Mouse (Mus musculus): Measurements from ENCODE around the gene Plcb3.
"Not testable (repeated sequence)": the region's sequence is repeated elsewhere in the genome, so short reads cannot be mapped to it uniquely, and the experiment has no call there.

The Plcb3 gene

DNA sequence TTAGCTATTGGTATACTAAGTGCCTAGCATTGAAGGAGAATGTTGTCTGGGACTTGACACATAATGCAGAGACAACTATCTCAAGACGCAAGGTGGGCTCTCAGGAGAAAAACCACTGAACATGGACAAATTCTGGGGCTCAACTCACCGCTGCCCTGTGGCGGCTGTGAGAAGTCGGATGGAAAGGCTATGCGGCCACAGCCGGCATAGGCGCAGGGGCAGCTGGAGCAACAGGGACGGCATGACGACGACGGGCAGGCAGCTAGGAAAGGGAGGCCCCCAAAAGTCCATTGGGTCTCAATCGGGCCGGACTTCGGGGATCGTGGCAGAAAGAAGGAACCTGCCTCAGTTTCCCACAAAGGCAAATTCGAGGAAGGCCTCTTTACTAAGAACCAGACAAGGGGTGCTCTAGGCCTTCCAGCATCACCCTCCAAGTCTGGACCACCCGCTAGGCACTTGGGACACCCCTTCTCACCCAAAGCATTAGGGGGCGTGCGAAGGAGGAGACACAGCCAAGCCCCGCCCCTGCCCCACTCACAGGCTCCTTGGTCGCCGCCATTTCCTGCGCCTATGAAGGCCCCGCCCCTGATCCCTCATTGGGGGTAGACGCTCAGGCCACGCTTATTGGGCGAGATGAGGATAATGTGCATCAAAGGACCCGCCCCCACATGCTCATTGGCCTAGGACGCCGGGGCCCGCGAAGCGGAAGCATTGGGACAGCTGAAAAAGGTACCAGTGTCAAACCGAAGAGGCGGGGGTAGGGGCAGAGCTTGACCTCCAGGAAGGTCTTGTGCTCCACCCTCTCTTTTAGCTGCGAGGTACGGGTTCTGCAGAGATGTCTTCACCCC is 16.0 kb upstream of the Plcb3 start, which contains the start of gene Dnajc4:
Gene Dnajc4, minus strand, starts transcription at position 562 of the 848 bp plus-strand sequence.
- in situ Hi-C loops (cut with MboI; ENCODE audit: unreplicated experiment in 2 of 2) = no loop called here

DNA sequence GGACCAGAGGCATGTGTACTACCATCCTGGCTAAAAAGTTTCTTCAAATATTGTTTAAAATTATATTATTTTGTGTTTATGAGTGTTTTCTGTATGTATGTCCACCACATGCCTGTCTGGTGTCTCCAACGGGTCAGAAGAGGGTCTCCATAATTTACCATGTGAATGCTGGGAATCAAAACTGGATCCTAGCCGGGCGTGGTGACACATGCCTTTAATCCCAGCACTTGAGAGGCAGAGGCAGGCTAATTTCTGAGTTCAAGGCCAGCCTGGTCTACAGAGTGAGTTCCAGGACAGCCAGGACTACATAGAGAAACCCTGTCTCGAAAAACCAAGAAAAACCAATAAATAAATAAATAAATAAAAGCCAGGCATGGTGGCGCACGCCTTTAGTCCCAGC is 14.9 kb upstream of the Plcb3 start:
- in situ Hi-C loops (cut with MboI; ENCODE audit: unreplicated experiment in 2 of 2) = not testable (repeated sequence)

DNA sequence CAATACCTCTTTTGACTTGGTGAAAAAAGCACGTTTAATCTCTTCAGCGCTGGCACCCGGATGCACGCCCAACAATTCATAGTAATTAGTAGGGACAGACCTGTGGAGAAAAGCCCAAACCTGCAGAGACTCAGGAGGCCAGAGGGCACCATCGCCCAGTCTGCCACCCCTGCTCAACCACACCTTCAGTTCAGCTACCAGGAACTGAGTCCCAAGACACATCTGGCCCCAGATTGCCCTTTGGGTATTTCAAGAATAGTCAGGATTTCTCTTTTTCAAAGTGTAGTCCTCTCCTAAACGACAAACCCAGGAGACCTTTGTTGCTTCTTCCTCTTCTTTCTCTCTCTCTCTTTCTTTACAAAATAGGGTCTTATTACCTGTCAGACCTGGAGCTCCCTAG is 14.4 kb upstream of the Plcb3 start:
- in situ Hi-C loops (cut with MboI; ENCODE audit: unreplicated experiment in 2 of 2) = no loop called here

DNA sequence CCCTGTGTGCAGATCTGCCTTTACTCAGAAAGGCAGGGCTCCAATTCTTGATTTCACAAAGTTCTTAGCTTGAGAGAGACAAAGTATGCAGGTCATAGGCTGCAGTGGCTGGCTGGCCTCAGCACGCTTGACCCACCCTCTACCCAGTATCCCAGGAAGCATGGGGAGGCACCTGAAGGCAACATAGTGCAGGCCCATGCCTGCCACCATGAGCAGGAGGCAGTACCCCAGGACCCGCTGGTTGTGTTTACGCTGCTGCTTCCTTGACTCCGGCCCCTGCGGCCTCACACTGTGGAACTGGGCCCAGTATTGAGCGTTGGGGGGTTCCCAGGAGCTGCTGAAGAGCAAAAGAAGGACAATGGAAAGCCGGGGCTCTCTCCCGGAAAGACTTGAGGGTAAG is 13.0 kb upstream of the Plcb3 start:
- in situ Hi-C loops (cut with MboI; ENCODE audit: unreplicated experiment in 2 of 2) = no loop called here

DNA sequence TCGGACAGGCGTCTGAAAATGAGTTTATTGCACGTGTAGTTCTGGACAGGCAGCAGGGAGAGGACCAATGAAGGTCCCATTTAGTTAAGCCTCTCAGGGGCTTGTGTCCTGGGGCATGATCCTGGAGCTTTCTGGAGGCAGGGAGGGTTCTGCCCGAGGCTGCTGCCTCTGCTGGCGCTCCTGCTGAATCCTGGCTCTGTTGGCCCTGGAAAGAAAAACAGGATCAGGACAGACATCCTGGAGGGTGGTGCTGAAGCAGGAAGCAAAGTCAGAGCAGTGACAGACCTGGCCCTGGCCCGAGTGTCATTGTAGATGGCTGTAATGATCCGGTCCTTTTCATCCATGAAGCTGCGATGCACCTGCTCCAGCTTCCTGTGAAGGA is 11.6 kb upstream of the Plcb3 start:
- in situ Hi-C loops (cut with MboI; ENCODE audit: unreplicated experiment in 2 of 2) = no loop called here

DNA sequence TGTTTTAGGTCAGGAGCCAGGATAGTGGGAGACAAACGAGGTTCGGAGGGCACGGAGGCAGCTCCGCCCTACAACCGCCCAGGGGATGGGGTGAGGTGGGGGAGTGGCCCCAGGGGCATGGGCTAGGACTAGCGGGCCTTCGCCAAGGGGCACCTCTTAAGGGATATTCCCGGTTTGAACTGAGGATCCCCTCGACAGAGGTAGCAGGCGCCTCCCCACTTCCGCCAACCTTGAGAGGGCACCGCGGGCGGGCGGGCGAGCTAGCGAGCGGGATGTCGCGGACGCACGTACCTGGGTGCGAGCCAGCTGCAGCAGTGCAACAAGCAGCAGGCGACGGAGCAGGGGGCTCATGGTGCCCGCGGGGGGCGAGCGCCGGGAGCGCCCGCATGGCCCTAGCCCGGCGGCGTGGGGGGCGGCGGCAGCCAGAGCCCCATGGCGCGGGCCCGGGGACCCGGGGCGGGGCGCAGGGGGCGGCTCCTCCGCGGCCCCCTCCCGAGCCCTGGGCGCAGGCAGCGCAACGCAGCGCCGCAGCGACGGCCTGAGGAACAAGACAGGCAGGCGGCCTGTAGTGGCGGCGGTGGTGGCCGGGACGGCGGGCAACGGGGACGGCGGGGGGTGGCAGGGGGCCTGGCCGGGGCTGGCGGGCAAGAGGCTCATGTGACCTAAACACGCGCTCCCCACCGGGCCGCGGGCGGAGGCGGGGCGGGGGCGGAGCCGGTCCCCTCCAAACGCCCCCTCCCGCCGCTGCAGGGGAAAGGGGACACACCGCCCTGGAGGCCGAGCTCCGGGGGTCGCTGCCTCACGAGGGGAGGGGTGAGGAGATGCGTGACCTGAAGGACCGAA is 11.0 kb upstream of the Plcb3 start, which contains the start of gene Vegfb:
Gene Vegfb, minus strand, starts transcription at position 591 of the 843 bp plus-strand sequence.
- in situ Hi-C loops (cut with MboI; ENCODE audit: unreplicated experiment in 2 of 2) = no loop called here

DNA sequence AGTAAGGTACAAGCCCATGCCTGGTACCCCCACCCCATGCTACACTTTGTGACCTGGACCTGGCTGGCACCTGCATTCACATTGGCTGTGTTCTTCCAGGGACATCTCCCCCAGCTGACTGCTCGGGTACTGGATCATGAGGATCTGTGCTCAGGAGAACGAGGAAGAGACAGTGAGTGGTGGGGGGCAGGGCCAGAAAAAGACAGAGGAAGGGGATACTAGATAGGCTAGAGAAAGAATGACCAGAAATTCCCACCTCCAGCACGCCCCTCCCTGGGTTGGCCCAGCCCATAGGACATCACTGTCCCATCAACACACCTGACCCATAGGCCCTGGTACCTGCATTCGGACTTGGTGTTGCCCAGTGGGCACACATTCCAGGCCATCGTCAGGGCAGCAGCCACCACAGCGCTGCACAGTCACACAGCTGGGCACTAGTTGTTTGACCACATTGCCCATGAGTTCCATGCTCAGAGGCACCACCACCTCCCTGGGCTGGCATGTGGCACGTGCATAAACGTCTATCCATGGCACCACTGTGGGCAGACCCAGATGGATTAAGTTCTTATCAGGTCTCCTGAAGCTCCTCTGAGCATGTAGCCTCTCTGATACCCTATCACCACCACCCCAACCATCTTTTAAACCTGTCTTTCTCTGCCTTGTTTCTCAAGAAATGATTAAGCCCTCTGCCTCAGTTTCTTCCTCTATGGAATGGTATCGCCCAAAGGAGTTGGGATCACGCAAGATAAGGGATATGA is 9.9 kb upstream of the Plcb3 start:
- in situ Hi-C loops (cut with MboI; ENCODE audit: unreplicated experiment in 2 of 2) = no loop called here

DNA sequence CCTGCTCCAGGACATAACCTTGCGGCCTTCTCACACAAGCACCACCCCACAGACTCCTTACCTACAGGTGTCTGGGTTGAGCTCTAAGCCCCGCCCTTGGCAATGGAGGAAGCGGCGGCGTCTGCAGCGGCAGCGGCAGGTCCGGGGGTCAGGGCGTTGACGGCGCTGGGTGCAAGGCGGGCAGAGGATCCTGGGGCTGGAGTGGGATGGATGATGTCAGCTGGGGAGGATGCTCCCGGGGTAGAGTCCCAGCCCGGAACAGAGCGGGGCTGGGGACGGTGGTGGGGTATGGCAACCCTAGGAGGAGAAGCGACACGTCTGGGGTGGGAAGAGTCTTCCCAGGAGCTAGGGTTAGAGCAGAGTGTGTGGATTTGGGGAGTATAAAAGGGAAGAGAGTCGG is 9.0 kb upstream of the Plcb3 start:
- in situ Hi-C loops (cut with MboI; ENCODE audit: unreplicated experiment in 2 of 2) = no loop called here

DNA sequence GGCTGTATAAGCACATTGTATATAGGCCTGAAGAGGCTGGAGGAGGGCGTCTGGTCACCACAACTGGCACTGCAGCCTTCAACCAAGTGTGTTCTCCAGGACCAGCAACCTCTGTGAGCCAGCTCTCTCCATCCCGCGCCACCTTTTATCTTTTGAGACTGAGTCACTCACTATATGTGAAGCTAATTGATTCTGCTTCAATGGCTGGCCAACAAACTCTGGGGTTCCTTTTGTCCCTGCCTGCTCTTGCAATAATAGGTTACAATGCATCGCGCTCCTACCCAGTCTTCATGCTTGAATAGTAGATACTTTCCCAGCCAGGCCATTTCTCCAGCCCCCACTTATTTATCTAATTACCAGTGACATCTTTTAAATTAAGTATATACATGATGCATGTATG is 7.4 kb upstream of the Plcb3 start:
- in situ Hi-C loops (cut with MboI; ENCODE audit: unreplicated experiment in 2 of 2) = loop anchor here in 1 of 2 experiments (5.0 kb wide), 1 partner anchor 34 kb away; the partner anchor contains the start of gene Fermt3

DNA sequence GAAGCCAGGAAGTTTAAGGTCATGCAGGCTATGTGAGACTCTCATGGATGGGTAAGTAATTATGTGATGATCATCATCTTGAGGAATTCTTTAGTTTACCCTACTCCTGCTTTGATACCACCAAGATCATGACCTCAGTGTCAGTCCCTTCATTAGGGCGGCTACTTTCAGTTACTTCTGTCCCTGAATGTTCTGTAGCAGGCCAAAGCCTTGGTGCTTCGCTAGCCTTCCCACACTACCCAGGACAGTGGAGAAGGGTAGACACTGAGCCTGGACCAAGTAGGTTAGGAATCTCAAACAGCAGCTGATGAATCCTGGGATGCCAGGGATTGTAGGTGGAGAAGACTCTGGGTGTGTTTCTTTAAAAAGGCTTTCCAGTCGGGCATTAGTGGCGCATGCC is 5.2 kb upstream of the Plcb3 start:
- in situ Hi-C loops (cut with MboI; ENCODE audit: unreplicated experiment in 2 of 2) = loop anchor here in 1 of 2 experiments (5.0 kb wide), 1 partner anchor 36 kb away; the partner anchor contains the start of gene Fermt3

DNA sequence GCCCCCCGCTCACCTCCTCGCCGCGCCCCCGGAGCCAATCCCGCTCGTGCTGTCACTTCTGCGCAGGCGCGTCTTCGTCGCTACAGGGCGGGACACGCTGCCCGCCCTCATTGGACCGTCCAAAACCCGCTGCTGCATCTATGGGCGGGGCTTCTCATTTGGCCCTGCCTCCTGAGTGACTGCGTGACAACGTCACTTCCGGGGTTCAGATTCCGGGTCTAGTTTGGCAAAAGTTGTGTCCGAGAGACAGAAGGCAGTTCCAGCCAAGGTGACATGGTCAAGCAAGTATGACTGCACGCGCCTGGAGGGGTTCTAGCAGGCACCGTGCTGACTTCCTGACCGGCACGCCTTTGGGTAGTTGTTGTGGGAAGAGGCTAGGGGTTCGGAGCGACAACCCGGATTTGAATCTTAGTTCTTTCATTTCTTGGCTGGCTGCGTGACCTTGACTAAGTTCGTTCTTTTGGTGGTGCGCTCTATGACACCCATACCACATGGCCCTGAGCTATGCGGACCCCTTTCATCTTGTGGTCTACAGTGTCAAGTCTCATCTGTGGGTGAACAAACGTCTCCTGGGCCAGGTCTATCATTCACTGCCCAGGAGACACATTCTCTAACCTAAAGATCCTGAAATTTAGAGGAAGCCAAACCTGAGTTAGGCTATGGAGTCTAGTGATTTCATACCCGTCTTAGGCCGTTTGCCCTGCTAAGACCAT is 4.3 kb upstream of the Plcb3 start, which contains the start of gene Fkbp2:
Gene Fkbp2, minus strand, starts transcription at position 121 of the 713 bp plus-strand sequence.
- in situ Hi-C loops (cut with MboI; ENCODE audit: unreplicated experiment in 2 of 2) = loop anchor here in 1 of 2 experiments (5.0 kb wide), 1 partner anchor 37 kb away; the partner anchor contains the start of gene Fermt3

DNA sequence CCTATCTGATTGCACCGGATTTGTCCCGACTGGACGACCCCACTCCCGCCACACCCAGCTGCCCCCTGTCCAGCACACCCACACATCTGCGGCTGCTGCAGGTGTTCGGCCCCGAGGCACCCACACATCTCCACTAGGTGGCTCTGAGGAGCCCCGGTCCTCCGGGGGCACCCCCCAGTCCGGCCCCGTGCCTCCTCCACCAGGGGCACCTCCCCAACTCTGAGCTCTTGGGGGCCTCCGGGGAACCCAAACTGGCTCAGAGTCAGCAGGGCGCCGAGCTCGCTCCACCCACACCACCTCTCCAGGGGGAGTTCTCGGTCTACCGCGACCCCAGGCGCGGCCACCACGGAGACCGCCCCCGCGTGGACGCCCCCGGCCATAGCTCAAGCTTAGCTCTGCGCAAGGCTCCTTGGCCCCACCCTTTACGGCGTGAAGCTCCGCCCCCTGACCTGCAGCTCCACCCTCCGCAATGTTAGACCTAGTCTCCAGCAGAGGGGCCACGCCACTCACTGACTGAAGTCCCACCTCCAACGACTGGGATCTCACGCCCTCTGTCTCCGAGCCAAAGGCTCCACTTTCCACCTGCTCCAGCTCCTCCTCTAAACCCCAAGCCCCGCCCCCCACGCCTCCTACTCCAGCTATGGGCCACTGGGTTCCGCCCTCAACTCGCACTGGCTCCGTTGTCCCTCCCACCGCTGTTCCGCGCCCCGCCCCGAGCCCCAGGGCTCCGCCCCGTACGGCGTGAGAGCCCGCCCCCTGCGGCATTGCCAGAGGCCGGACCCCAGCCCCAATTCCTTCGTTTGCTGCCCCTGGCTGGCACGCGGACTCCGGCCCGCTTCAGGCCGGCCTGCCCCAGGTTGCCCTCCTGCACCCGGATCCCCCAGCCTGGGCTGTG is 3.5 kb upstream of the Plcb3 start:
- in situ Hi-C loops (cut with MboI; ENCODE audit: unreplicated experiment in 2 of 2) = loop anchor here (5.0 kb wide), 3 partner anchors 38 to 57 kb away; partner anchors contain the start of genes Esrra (in 2 of the 2) and Fermt3 (in 1 of the 2)

DNA sequence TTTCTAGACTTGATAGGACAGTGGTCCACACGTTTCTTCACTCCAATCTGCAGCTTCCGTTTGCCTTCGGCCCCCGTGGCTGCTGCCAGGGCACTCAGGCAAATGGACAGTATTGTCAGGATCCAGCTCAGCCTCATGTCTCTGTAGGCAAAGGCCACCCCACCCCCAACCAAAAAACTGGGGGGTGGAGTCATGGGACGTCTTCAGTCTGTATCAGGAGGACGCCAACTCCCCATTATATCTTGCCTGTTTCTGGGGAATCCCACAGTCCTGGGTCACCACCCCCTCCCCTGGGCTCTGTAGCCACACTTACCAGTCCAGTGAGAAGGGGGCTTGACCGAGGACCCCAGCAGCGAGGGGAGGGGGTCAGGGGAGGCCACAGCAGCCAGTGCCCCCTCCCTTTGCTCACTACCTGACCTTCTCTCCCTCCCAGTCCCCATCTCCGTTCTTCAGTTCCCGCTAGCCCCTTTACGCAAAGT is 2.8 kb upstream of the Plcb3 start:
- in situ Hi-C loops (cut with MboI; ENCODE audit: unreplicated experiment in 2 of 2) = loop anchor here (5.0 kb wide), 2 partner anchors 43 to 57 kb away; partner anchors contain the start of gene Esrra (in 2 of the 2)

DNA sequence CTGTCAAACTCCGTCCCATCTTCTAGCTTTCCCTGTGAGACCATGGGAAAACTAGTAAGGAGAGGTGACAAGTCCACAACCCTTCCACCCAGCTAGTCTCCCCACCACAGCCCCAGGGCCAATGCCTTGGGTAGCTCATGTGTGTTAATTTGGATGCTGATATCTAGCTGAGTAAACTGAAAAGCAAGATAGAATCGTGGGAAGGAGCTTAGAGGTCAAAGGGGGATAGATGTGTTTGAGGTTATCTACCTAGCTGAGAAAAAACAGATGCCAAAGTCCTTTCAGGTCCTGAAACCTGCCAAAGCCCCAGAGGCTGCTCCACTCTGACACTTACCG is 2.3 kb upstream of the Plcb3 start:
- in situ Hi-C loops (cut with MboI; ENCODE audit: unreplicated experiment in 2 of 2) = loop anchor here (5.0 kb wide), 2 partner anchors 44 to 56 kb away; partner anchors contain the start of gene Esrra (in 2 of the 2)

DNA sequence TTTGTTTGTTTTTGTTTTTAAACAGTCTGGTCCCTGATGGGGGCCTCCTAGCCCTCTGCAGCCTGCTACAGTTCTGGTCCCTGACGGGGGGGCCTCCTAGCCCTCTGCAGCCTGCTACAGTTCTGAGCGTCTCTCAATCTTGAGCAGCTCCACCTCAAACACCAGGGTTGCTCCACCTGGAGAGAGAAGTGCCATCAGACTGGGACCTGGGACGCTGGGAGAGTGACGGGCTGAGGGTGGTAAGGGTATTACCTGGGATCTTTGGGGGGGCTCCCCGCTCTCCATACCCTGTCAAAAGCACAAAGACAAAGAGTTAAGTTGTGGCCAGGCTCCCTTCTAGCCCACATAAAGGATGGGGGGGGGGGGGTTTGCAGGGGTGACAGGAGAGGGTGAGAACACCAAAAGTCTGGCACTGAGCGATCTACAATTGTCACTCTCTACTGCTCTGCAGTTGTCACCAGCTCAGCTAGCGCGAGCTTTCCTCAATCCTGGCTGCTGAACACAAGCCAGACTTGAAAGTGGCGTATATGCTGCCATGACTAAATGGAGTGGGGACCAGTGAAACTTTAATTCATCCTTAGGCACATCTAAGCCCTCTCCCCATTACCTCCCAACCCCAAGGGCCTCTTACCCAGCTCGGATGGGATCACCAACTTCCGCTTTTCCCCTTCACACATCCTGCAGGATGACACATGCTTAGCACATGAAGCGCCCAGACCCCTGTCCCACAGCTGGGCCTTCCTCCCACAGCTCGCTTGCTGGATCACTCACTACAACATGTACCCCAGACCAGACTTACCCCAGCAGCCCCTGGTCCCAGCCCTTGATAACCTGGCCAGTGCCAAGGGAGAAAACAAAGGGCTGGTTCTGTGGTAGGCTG is 1.7 kb upstream of the Plcb3 start:
- in situ Hi-C loops (cut with MboI; ENCODE audit: unreplicated experiment in 2 of 2) = loop anchor here (5.0 kb wide), 2 partner anchors 44 to 56 kb away; partner anchors contain the start of gene Esrra (in 2 of the 2)

DNA sequence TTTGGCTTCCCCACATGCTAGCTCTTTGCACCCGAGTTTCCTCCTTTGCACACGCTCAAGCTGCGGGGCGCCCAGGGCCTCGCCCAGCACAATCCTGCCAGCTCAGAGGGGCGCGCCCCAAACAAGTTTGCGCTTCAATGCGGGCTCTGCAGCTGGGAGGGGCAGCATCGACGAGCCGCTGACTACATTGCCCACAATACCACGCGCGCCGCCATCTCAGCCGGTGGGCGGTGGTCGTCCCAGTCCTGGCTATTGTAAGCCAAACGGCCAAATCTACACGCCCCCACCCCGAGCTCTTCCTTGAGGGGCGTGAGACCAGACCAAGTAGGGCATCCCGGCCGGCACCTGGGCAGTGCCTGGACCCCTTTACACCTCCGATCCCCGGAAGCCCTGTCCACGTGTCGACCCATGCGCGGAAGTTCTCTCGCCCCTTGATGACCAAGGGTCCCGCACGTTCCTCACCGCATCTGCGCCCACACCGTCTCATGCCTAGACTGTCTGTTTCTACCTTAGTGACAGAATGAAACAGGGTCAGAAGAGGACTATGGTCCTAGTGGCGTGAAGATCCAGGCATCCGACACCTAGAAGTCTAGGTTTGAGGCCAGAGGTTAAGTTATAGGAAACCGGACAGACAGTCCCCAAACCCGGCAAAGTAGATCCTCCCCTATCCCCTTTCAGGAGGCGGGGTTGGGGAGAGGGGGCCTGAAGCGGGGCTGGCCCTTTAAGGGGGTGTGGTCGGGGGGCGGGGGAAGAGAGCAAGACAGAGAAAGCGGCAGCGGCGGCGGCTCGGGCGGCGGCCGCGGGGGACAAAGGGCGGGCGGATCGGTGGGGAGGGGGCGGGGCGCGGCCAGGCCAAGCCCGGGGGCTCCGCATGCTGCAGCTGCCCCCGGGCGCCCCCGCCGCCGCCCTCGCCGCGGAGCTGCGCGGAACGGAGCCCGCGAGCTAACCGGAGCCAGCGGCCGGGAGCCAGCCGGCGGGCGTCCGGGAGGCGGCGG is 1.8 kb downstream of the Plcb3 start, which contains the start of gene Ppp1r14b:
Gene Ppp1r14b, plus strand, starts transcription at position 758 of the 995 bp plus-strand sequence.
- in situ Hi-C loops (cut with MboI; ENCODE audit: unreplicated experiment in 2 of 2) = loop anchor here (5.0 kb wide), 2 partner anchors 48 to 52 kb away; partner anchors contain the start of gene Esrra (in 2 of the 2)
